In genomic region chr10:25140155-25140755, GRCm38 (mm10) we compare ENCODE assay signal across 9 mouse cellular contexts.
A peak's percentile ranks its signal among the peaks of the same experiment; 100 is the strongest.
DNase-seq lines count a peak whose midpoint lies in the region; ATAC-seq and TF ChIP-seq lines count a peak whose summit lies in the region.
"Had no signal": no experiment of that assay in that cellular context is flagged by ENCODE, and none has a peak within 500 bp of the region (broad histone marks: within the 10 kb centered on the region; RNA-seq: fewer than 3 reads in every experiment).

No protein-coding gene starts in this region.

- H3K9me3 ChIP-seq in intestine, embryonic 14.5 days (ENCODE audit: control insufficient read depth, low read length): no peaks in the 10 kb centered on the region
- no peaks in the 10 kb centered on the region for H3K9me3 ChIP-seq in intestine, postnatal 0 days (ENCODE audit: control insufficient read depth)
- peaks cover 10% of the 10 kb centered on the region; the same call in 1 of the 2 replicates for H3K9me3 ChIP-seq in embryonic facial prominence, embryonic 10.5 days
- no peaks in the 10 kb centered on the region for H3K9me3 ChIP-seq in hindbrain, postnatal 0 days (ENCODE audit: low read length)
- no peaks in the 10 kb centered on the region for H3K9me3 ChIP-seq in limb, embryonic 11.5 days (ENCODE audit: control insufficient read depth, low read length)
- H3K9me3 ChIP-seq in neural tube, embryonic 13.5 days: peaks cover 10% of the 10 kb centered on the region

- no peaks in the 10 kb centered on the region for H3K27me3 ChIP-seq in intestine, embryonic 14.5 days (replicated peaks; ENCODE audit: control insufficient read depth, insufficient read depth, low read length)
- H3K27me3 ChIP-seq in intestine, postnatal 0 days (replicated peaks; ENCODE audit: control insufficient read depth, insufficient read depth, low read length): no peaks in the 10 kb centered on the region
- no peaks in the 10 kb centered on the region for H3K27me3 ChIP-seq in embryonic facial prominence, embryonic 10.5 days (replicated peaks; ENCODE audit: low read depth, poor library complexity, severe bottlenecking)
- H3K27me3 ChIP-seq in hindbrain, postnatal 0 days (ENCODE audit: insufficient read depth, low read length): no peaks in the 10 kb centered on the region
- H3K27me3 ChIP-seq in limb, embryonic 11.5 days (ENCODE audit: control insufficient read depth, insufficient read depth, low read length): no peaks in the 10 kb centered on the region
- no peaks in the 10 kb centered on the region for H3K27me3 ChIP-seq in neural tube, embryonic 13.5 days

- TF ChIP-seq CTCF in intestine, postnatal 0 days (IDR thresholded peaks at IDR 0.05; ENCODE audit: low read depth): no peak
- no peak for TF ChIP-seq CTCF in hindbrain, postnatal 0 days (IDR thresholded peaks at IDR 0.05; ENCODE audit: low read depth)

- 25% methylated on average over 13 of the region's 14 CpGs for WGBS in intestine, embryonic 14.5 days
- WGBS in intestine, postnatal 0 days: 31% methylated on average over 14 of the region's 14 CpGs
- WGBS in embryonic facial prominence, embryonic 10.5 days: 20% methylated on average over 14 of the region's 14 CpGs
- 14% methylated on average over 14 of the region's 14 CpGs for WGBS in hindbrain, postnatal 0 days
- WGBS in limb, embryonic 11.5 days: 27% methylated on average over 14 of the region's 14 CpGs
- WGBS in neural tube, embryonic 13.5 days: 15% methylated on average over 14 of the region's 14 CpGs

- H3K9ac ChIP-seq in intestine, embryonic 14.5 days (ENCODE audit: low read length): no peak overlapping the region
- no peak overlapping the region for H3K9ac ChIP-seq in intestine, postnatal 0 days (ENCODE audit: low read depth, low read length)
- H3K9ac ChIP-seq in hindbrain, postnatal 0 days (replicated peaks; ENCODE audit: low read length): no peak overlapping the region
- H3K9ac ChIP-seq in limb, embryonic 11.5 days (ENCODE audit: low read length): no peak overlapping the region
- H3K9ac ChIP-seq in neural tube, embryonic 13.5 days: no peak overlapping the region

- no peak overlapping the region for H3K4me2 ChIP-seq in intestine, embryonic 14.5 days (ENCODE audit: low read length)
- no peak overlapping the region for H3K4me2 ChIP-seq in intestine, postnatal 0 days (replicated peaks; ENCODE audit: low read depth)
- no peak overlapping the region for H3K4me2 ChIP-seq in hindbrain, postnatal 0 days (ENCODE audit: low read depth, low read length)
- no peak overlapping the region for H3K4me2 ChIP-seq in limb, embryonic 11.5 days (ENCODE audit: low read depth, severe bottlenecking)
- no peak overlapping the region for H3K4me2 ChIP-seq in neural tube, embryonic 13.5 days

- ATAC-seq in intestine, embryonic 14.5 days (replicated peaks; ENCODE audit: low FRiP score, low TSS enrichment, low read depth): peak; percentile 78; the same call in 1 of the 2 replicates
- no peak for ATAC-seq in intestine, postnatal 0 days
- ATAC-seq in hindbrain, postnatal 0 days: peak; percentile 96
- ATAC-seq in limb, embryonic 11.5 days (ENCODE audit: insufficient number of reproducible peaks, low FRiP score, low TSS enrichment, low read depth): no peak
- ATAC-seq in neural tube, embryonic 13.5 days (ENCODE audit: low read depth): peak; percentile 92

- H3K4me1 ChIP-seq in intestine, embryonic 14.5 days (replicated peaks; ENCODE audit: control insufficient read depth, insufficient read depth, low read length): 0 out of 2 replicates have a peak, but pooled peaks cover 3% of the 10 kb centered on the region
- H3K4me1 ChIP-seq in intestine, postnatal 0 days (replicated peaks; ENCODE audit: control insufficient read depth, insufficient read depth, low read length): no peaks in the 10 kb centered on the region
- H3K4me1 ChIP-seq in embryonic facial prominence, embryonic 10.5 days: peaks cover 10% of the 10 kb centered on the region
- H3K4me1 ChIP-seq in hindbrain, postnatal 0 days (ENCODE audit: insufficient read depth, low read length): no peaks in the 10 kb centered on the region
- H3K4me1 ChIP-seq in limb, embryonic 11.5 days (ENCODE audit: control insufficient read depth, insufficient read depth, low read length): no peaks in the 10 kb centered on the region
- H3K4me1 ChIP-seq in neural tube, embryonic 13.5 days (replicated peaks): peaks cover 9% of the 10 kb centered on the region; the same call in 1 of the 2 replicates

- DNase-seq in intestine, embryonic 14.5 days (ENCODE audit: low spot score): no peak
- peak; percentile 66 for DNase-seq in embryonic facial prominence, embryonic 10.5 days (ENCODE audit: low spot score)
- peak; percentile 71 for DNase-seq in hindbrain, postnatal 0 days (ENCODE audit: low spot score)
- DNase-seq in limb, embryonic 11.5 days (ENCODE audit: low spot score): peak; percentile 30
- no peak for DNase-seq in spleen, adult 12 weeks (ENCODE audit: low spot score)
- DNase-seq in urinary bladder, postnatal 10 days (ENCODE audit: low spot score): no peak

- H3K4me3 ChIP-seq in intestine, embryonic 14.5 days (ENCODE audit: low read depth, low read length): no peak overlapping the region
- no peak overlapping the region for H3K4me3 ChIP-seq in intestine, postnatal 0 days (ENCODE audit: low read depth, low read length)
- no peak overlapping the region for H3K4me3 ChIP-seq in embryonic facial prominence, embryonic 10.5 days
- no peak overlapping the region for H3K4me3 ChIP-seq in hindbrain, postnatal 0 days (ENCODE audit: low read length)
- H3K4me3 ChIP-seq in limb, embryonic 11.5 days (ENCODE audit: low read depth, low read length): no peak overlapping the region
- no peak overlapping the region for H3K4me3 ChIP-seq in neural tube, embryonic 13.5 days
- H3K4me3 ChIP-seq: myocyte had no signal

- no peaks in the 10 kb centered on the region for H3K36me3 ChIP-seq in intestine, embryonic 14.5 days (ENCODE audit: control insufficient read depth, insufficient read depth, low read length)
- H3K36me3 ChIP-seq in intestine, postnatal 0 days (ENCODE audit: control insufficient read depth, insufficient read depth): no peaks in the 10 kb centered on the region
- no peaks in the 10 kb centered on the region for H3K36me3 ChIP-seq in embryonic facial prominence, embryonic 10.5 days (replicated peaks)
- H3K36me3 ChIP-seq in hindbrain, postnatal 0 days (ENCODE audit: insufficient read depth, low read length): no peaks in the 10 kb centered on the region
- no peaks in the 10 kb centered on the region for H3K36me3 ChIP-seq in limb, embryonic 11.5 days (ENCODE audit: control insufficient read depth, insufficient read depth, low read length)
- no peaks in the 10 kb centered on the region for H3K36me3 ChIP-seq in neural tube, embryonic 13.5 days

- no peak overlapping the region for H3K27ac ChIP-seq in intestine, embryonic 14.5 days (ENCODE audit: low read depth)
- no peak overlapping the region for H3K27ac ChIP-seq in intestine, postnatal 0 days (ENCODE audit: low read depth, low read length)
- 0 out of 2 replicates have a peak overlapping the region, but pooled peaks have one; percentile 12 for H3K27ac ChIP-seq in embryonic facial prominence, embryonic 10.5 days (replicated peaks)
- peak overlapping the region; percentile 0; the same call in 1 of the 2 replicates for H3K27ac ChIP-seq in hindbrain, postnatal 0 days
- H3K27ac ChIP-seq in limb, embryonic 11.5 days (replicated peaks; ENCODE audit: low read depth, low read length): no peak overlapping the region
- no peak overlapping the region for H3K27ac ChIP-seq in neural tube, embryonic 13.5 days (replicated peaks)

Comparison
In these comparisons a context has a peak if more than half of its experiments do, and no peak if none do; other contexts are left out.
1. ATAC-seq: peak in intestine, embryonic 14.5 days (single experiment), hindbrain, postnatal 0 days (single experiment) and neural tube, embryonic 13.5 days (single experiment); none in intestine, postnatal 0 days (single experiment) and limb, embryonic 11.5 days (single experiment).
2. DNase-seq: peak in embryonic facial prominence, embryonic 10.5 days (single experiment), hindbrain, postnatal 0 days (single experiment) and limb, embryonic 11.5 days (single experiment); none in intestine, embryonic 14.5 days (single experiment), spleen, adult 12 weeks (single experiment) and urinary bladder, postnatal 10 days (single experiment).
3. H3K27ac ChIP-seq: peak in embryonic facial prominence, embryonic 10.5 days (single experiment) and hindbrain, postnatal 0 days (single experiment); none in intestine, embryonic 14.5 days (single experiment), intestine, postnatal 0 days (single experiment), limb, embryonic 11.5 days (single experiment) and neural tube, embryonic 13.5 days (single experiment).